Mouse (Mus musculus): ENCODE measurements at regions not wholly inside any gene's neighbourhood (a gene's known extent, or its start where the extent isn't known, plus 50 kb on each side); places are given as distances from the start of the nearest gene placed in this dataset.

- DNase-seq (ENCODE audit: low spot score in 2 of 2): no peak
Observed at GRCm38 (mm10) chr9:43975405-43975804, 67.8 kb upstream of the Thy1 start.

- DNase-seq (ENCODE audit: low spot score in 2 of 2): no peak
Observed at GRCm38 (mm10) chr9:43976366-43976765, 66.8 kb upstream of the Thy1 start.

DNA sequence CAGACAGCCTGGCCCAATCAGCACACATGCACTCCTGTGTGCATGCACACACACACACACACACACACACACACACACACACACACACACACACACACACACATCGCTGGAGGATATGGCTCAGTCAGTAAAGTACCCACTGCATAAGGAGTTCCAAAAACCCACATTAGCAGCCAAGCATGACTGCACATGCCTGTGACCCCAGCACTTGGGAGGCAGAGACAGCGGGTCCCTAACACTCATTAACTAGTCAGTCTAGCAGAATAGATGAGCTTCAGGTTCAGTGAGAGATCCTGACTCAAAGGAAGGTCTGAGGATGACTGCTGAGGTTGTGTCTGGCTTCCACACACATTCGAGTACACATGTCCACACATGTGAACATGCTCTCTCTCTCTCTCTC is 65.4 kb upstream of the Thy1 start:
- no peak for DNase-seq (ENCODE audit: low spot score in 2 of 2)

- no peak for DNase-seq (ENCODE audit: low spot score in 2 of 2)
Observed at GRCm38 (mm10) chr9:43981376-43981775, 61.8 kb upstream of the Thy1 start.

GRCm38 (mm10) chr9:43982359-43982889 is 60.8 kb upstream of the Thy1 start:
- DNase-seq (ENCODE audit: low spot score in 2 of 2): no peak

GRCm38 (mm10) chr9:43983220-43983619 is 60.0 kb upstream of the Thy1 start:
- no peak for DNase-seq (ENCODE audit: low spot score in 2 of 2)

DNA sequence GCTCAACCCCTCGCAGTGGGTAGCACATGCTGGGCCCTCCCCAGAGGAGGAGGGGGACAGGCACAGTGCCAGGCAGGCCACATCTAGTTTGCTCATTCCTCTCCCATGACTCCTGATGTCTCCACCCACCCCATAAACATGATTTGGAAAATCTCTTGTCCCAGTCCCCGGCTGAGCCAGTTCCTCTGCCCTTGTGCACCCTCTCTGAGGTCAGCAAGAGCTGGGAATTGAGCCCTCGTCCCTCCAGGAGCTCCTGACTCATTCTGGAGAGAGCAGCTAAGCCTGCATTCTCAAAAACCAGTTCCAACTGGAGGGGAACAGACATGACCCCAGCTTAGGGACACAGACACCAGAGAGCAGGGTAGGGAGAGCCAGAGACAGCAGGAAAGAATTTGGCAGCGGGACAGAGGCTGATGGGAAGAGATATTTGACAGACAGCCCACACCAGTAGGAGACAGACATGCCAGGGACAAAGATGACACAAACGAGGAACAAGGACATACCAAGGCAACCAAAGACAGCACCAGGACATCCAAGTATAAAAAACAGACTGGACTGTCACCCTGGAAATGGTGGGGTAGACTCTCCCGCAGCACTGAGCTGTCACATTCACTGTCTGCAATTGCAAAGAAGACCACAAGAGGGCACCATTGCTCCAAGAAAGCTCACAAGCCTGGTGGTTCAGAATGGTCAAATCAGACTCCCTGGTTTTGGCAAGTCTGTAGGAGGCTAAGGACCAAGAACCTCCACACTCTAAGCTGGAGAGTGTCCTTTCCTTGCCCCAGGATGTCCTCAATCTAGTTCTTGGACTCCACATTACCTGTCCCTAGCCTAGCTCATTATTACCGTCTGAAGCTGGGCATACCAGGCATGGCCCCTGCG is 58.8 kb upstream of the Thy1 start:
- DNase-seq (ENCODE audit: low spot score in 2 of 2): peak; percentile 95 to 96

DNA sequence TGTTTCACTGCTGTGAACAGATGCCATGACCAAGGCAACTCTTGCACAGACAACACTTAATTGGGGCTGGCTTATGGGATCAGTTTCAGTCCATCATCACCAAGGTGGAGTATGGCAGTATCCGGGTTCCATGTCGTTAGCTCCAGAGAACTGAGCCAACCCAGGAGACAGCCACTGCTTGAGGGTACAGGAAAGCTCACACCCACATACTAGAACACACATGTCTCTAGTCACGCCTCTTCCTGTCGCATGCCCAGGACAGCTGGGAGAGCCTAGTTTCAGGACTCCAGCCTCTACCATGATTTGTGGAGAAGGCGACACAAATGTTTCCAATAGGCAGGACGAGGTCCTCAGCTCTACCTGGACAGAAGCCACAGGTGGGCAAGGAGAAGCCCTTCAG is 55.2 kb upstream of the Thy1 start:
- DNase-seq (ENCODE audit: low spot score in 2 of 2): no peak

GRCm38 (mm10) chr9:43988981-43989860 is 54.0 kb upstream of the Thy1 start:
- peak in 1 of 2 experiments; percentile 44 for DNase-seq (ENCODE audit: low spot score in 2 of 2)

DNA sequence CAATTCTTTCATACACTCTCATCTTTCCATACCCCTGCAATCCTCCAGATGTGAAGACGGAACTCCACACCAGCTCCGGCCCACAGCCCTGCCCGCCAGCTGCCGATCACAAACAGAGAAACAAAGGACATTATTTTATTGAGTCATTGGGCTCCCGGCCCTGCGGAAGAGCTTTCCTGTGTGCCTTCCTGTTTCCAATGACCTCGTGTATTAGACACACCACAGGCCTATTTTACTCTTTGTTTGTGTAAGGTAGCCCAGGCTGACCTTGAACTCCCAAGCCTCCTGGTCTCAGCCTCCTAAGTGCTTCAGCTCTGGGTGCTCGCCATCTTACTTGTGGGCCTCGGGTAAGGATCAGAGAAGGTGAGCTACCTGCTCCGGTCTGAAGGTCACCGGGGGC is 53.1 kb upstream of the Thy1 start:
- DNase-seq (ENCODE audit: low spot score in 2 of 2): no peak

- DNase-seq (ENCODE audit: low spot score in 2 of 2): no peak
Observed at GRCm38 (mm10) chr9:43993221-43993976, 49.8 kb upstream of the Thy1 start.
